Mouse (Mus musculus) forebrain, embryonic 10.5 days (tissue): ENCODE results near the gene Exosc1. TPM values are rescaled to one million over a fixed set of nuclear protein-coding genes. Genes with fewer than 3 reads are reported as not detected.

Experiments
- DNase-seq: peaks from one replicate; pipeline ENCODE4 v3.0.0-alpha.2; 2017; ENCODE audit warnings: low spot score; ENCODE audit errors: extremely low spot score
- H3K27ac ChIP-seq: fragments of 300-500 bp; sonication (generic); 2 replicates; pipeline ENCODE4 v1.5.1; 2016; ENCODE audit warnings: mild to moderate bottlenecking
- H3K27me3 ChIP-seq: fragments of 300-500 bp; sonication (generic); 2 replicates; pipeline ENCODE4 v1.6.1; 2016; ENCODE audit warnings: mild to moderate bottlenecking; ENCODE audit not compliant: poor library complexity, severe bottlenecking
- H3K36me3 ChIP-seq: fragments of 300-500 bp; sonication (generic); replicated peaks from 2 replicates; pipeline ENCODE4 v1.6.1; 2016; ENCODE audit warnings: mild to moderate bottlenecking, moderate library complexity
- H3K4me1 ChIP-seq: fragments of 300-500 bp; sonication (generic); 2 replicates; pipeline ENCODE4 v1.6.1; 2016
- H3K4me3 ChIP-seq: fragments of 300-500 bp; sonication (generic); 2 replicates; pipeline ENCODE4 v1.5.1; 2016; ENCODE audit warnings: mild to moderate bottlenecking, moderate library complexity
- H3K9me3 ChIP-seq: fragments of 300-500 bp; sonication (generic); 2 replicates; pipeline ENCODE4 v1.6.1; 2016; ENCODE audit warnings: mild to moderate bottlenecking, moderate library complexity
- WGBS: fragments of 180-500 bp; shearing (Covaris S2); methylation state at CpG from one replicate; pipeline ENCODE4 v1.1.7; 2016; 5-methylcytosine and 5-hydroxymethylcytosine counted together
- polyA plus RNA-seq: library from polyadenylated mRNA; unstranded; fragments of >200 nt; fragmentation: Nextera tagmentation; extraction: Ambion mirVana; gene quantifications from 2 replicates; pipeline ENCODE4 v1.2.1, GENCODE M21; 2016

Exosc1 gene
- polyA plus RNA-seq, 1 experiment from 2014 or later: 103 TPM

GRCm38 (mm10) chr19:41910396-41910795 lies 22.8 kb downstream of the Exosc1 start:
- H3K9me3 ChIP-seq: no peaks in the 10 kb centered on the region
- peaks cover 26% of the 10 kb centered on the region for H3K4me1 ChIP-seq
- WGBS: 84% methylated on average over 2 of the region's 2 CpGs
- peaks cover 22% of the 10 kb centered on the region for H3K36me3 ChIP-seq
- 0 out of 2 replicates have a peak overlapping the region, but pooled peaks have one; percentile 40 for H3K27ac ChIP-seq
- no peaks in the 10 kb centered on the region for H3K27me3 ChIP-seq
- H3K4me3 ChIP-seq: no peak overlapping the region
- no peak for DNase-seq

- 95% methylated on average over 3 of the region's 3 CpGs for WGBS
- Histone ChIP-seq H3K4me1 (peaks cover 11% of the 10 kb centered on the region), H3K36me3 (peaks cover 5% of the 10 kb centered on the region), H3K27ac (no peak overlapping the region), H3K27me3 (no peaks in the 10 kb centered on the region), H3K4me3 (no peak overlapping the region), H3K9me3 (no peaks in the 10 kb centered on the region)
- DNase-seq: no peak
Measured at GRCm38 (mm10) chr19:41908736-41909135, 24.5 kb downstream of the Exosc1 start.

GRCm38 (mm10) chr19:41907079-41907760 lies 26.0 kb downstream of the Exosc1 start:
- Histone ChIP-seq H3K27me3 (no peaks in the 10 kb centered on the region), H3K4me1 (no peaks in the 10 kb centered on the region), H3K27ac (no peak overlapping the region), H3K4me3 (no peak overlapping the region), H3K36me3 (no peaks in the 10 kb centered on the region), H3K9me3 (no peaks in the 10 kb centered on the region)
- DNase-seq: no peak
- WGBS: 56% methylated on average over 8 of the region's 8 CpGs

- no peaks in the 10 kb centered on the region for H3K27me3 ChIP-seq
- 69% methylated on average over 6 of the region's 6 CpGs for WGBS
- H3K27ac ChIP-seq: no peak overlapping the region
- H3K4me1 ChIP-seq: no peaks in the 10 kb centered on the region
- H3K9me3 ChIP-seq: no peaks in the 10 kb centered on the region
- no peak for DNase-seq
- no peak overlapping the region for H3K4me3 ChIP-seq
- H3K36me3 ChIP-seq: no peaks in the 10 kb centered on the region
Measured at GRCm38 (mm10) chr19:41906311-41907078, 26.7 kb downstream of the Exosc1 start.

- H3K36me3 ChIP-seq: no peaks in the 10 kb centered on the region
- H3K4me3 ChIP-seq: no peak overlapping the region
- WGBS: 98% methylated on average over 2 of the region's 2 CpGs
- DNase-seq: no peak
- no peaks in the 10 kb centered on the region for H3K27me3 ChIP-seq
- H3K9me3 ChIP-seq: no peaks in the 10 kb centered on the region
- no peak overlapping the region for H3K27ac ChIP-seq
- H3K4me1 ChIP-seq: no peaks in the 10 kb centered on the region
Measured at GRCm38 (mm10) chr19:41905246-41905645, 28.0 kb downstream of the Exosc1 start.

- no peaks in the 10 kb centered on the region for H3K9me3 ChIP-seq
- WGBS: 85% methylated on average over 10 of the region's 10 CpGs
- H3K27ac ChIP-seq: no peak overlapping the region
- H3K4me1 ChIP-seq: no peaks in the 10 kb centered on the region
- DNase-seq: no peak
- H3K4me3 ChIP-seq: no peak overlapping the region
- no peaks in the 10 kb centered on the region for H3K27me3 ChIP-seq
- H3K36me3 ChIP-seq: no peaks in the 10 kb centered on the region
Measured at GRCm38 (mm10) chr19:41902848-41903593, 30.2 kb downstream of the Exosc1 start.

- Histone ChIP-seq H3K4me1 (peaks cover under 1% of the 10 kb centered on the region), H3K27me3 (no peaks in the 10 kb centered on the region), H3K36me3 (no peaks in the 10 kb centered on the region), H3K27ac (no peak overlapping the region), H3K4me3 (no peak overlapping the region), H3K9me3 (no peaks in the 10 kb centered on the region)
- no peak for DNase-seq
- 66% methylated on average over 2 of the region's 2 CpGs for WGBS
Measured at GRCm38 (mm10) chr19:41901696-41902095, 31.5 kb downstream of the Exosc1 start.

GRCm38 (mm10) chr19:41900495-41901090 lies 32.6 kb downstream of the Exosc1 start:
- Histone ChIP-seq H3K36me3 (no peaks in the 10 kb centered on the region), H3K4me3 (no peak overlapping the region), H3K27ac (no peak overlapping the region), H3K9me3 (no peaks in the 10 kb centered on the region), H3K27me3 (no peaks in the 10 kb centered on the region), H3K4me1 (peaks cover 8% of the 10 kb centered on the region)
- no peak for DNase-seq
- 81% methylated on average over 8 of the region's 8 CpGs for WGBS

- Histone ChIP-seq H3K4me1 (peaks cover 20% of the 10 kb centered on the region), H3K4me3 (no peak overlapping the region), H3K27ac (no peak overlapping the region), H3K9me3 (no peaks in the 10 kb centered on the region), H3K36me3 (no peaks in the 10 kb centered on the region), H3K27me3 (no peaks in the 10 kb centered on the region)
- 54% methylated on average over 4 of the region's 4 CpGs for WGBS
- no peak for DNase-seq
Measured at GRCm38 (mm10) chr19:41898860-41899259, 34.4 kb downstream of the Exosc1 start.

- Histone ChIP-seq H3K27me3 (no peaks in the 10 kb centered on the region), H3K36me3 (peaks cover 20% of the 10 kb centered on the region), H3K4me3 (peak overlapping the region; percentile 83), H3K9me3 (no peaks in the 10 kb centered on the region), H3K27ac (peak overlapping the region; percentile 75), H3K4me1 (peaks cover 20% of the 10 kb centered on the region)
- no peak for DNase-seq
- 18% methylated on average over 18 of the region's 18 CpGs for WGBS
Measured at GRCm38 (mm10) chr19:41896319-41896711, 36.9 kb downstream of the Exosc1 start.

GRCm38 (mm10) chr19:41895460-41896318 lies 37.5 kb downstream of the Exosc1 start, which contains the start of gene Rrp12:
TSS of gene Rrp12 (minus strand) at chr19:41896173.
- H3K9me3 ChIP-seq: no peaks in the 10 kb centered on the region
- peak within 1 kb of the TSS; percentile 75 for H3K27ac ChIP-seq
- peaks cover 20% of the 10 kb centered on the region for H3K4me1 ChIP-seq
- peak; percentile 83 for DNase-seq
- H3K36me3 ChIP-seq: peaks cover 27% of the 10 kb centered on the region
- peak within 1 kb of the TSS; percentile 83 for H3K4me3 ChIP-seq
- no peaks in the 10 kb centered on the region for H3K27me3 ChIP-seq
- WGBS: 1% methylated on average over 46 of the region's 46 CpGs

- H3K36me3 ChIP-seq: peaks cover 34% of the 10 kb centered on the region
- H3K9me3 ChIP-seq: no peaks in the 10 kb centered on the region
- peaks cover 20% of the 10 kb centered on the region for H3K4me1 ChIP-seq
- no peaks in the 10 kb centered on the region for H3K27me3 ChIP-seq
- no peak for DNase-seq
- peak overlapping the region; percentile 83 for H3K4me3 ChIP-seq
- 57% methylated on average over 7 of the region's 7 CpGs for WGBS
- H3K27ac ChIP-seq: no peak overlapping the region
Measured at GRCm38 (mm10) chr19:41894959-41895358, 38.3 kb downstream of the Exosc1 start.
